Mouse (Mus musculus) kidney, adult 2 months (tissue): ENCODE data around the gene Ugt1a5.

ENCODE experiments used
- CTCF ChIP-seq: fragments of 200-500 bp; conservative IDR thresholded peaks from 2 replicates; pipeline ENCODE4 v1.5.1; 2011; ENCODE audit warnings: low read depth, mild to moderate bottlenecking, control low read depth, low read length, moderate library complexity, mixed read lengths; ENCODE audit not compliant: insufficient read depth, insufficient read length
- POLR2A ChIP-seq: fragments of 200-500 bp; IDR thresholded peaks from one replicate; pipeline ENCODE4 v1.6.1; 2011; ENCODE audit warnings: low read depth, low read length, control low read depth

DNA sequence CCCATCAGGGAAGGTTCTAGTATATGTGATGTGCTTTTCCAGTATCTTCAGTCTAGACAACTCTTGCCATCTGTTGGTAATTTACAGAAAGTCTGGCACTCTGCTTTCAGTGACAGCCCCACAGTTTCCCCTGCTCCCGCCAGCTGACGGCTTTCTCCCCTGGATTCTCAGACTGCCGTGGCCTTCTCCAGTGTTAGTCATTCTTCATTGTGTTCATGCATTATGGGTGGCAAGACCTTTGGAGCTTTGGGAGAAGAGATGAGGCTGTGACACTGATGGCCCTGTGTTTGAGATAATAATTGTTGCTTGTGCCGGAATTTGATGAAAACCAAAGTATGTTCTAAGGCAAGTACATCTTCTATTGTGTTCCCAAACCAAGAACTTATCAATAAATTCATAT is 52.8 kb downstream of the Ugt1a5 start:
- TF ChIP-seq POLR2A (no peak), CTCF (no peak)
